Comparison of ENCODE assay signal across 11 mouse cellular contexts in genomic region chr15:77080684-77081254, GRCm38 (mm10). TPM values are rescaled to one million over a fixed set of nuclear protein-coding genes. Genes with fewer than 3 reads are reported as not detected.
DNase-seq lines count a peak whose midpoint lies in the region; ATAC-seq and TF ChIP-seq lines count a peak whose summit lies in the region.
"Had no signal": no experiment of that assay in that cellular context is flagged by ENCODE, and none has a peak within 500 bp of the region (broad histone marks: within the 10 kb centered on the region; RNA-seq: fewer than 3 reads in every experiment).

No protein-coding gene starts in this region.

- no peak for ATAC-seq in hindbrain, embryonic 14.5 days (ENCODE audit: low FRiP score)
- ATAC-seq in stomach, embryonic 15.5 days (ENCODE audit: insufficient read depth, low FRiP score, low read depth) = 0 out of 2 replicates have a peak, but pooled peaks have one; percentile 28
- ATAC-seq in stomach, postnatal 0 days (ENCODE audit: low FRiP score, low TSS enrichment) = no peak
- no peak for ATAC-seq in CD4-positive, CD25-positive, alpha-beta regulatory T cell, adult 4 months
- ATAC-seq: forebrain, postnatal 0 days had no signal

- H3K4me2 ChIP-seq in hindbrain, embryonic 14.5 days (replicated peaks) = no peak overlapping the region
- no peak overlapping the region for H3K4me2 ChIP-seq in stomach, embryonic 15.5 days
- H3K4me2 ChIP-seq in stomach, postnatal 0 days (replicated peaks; ENCODE audit: low read depth) = no peak overlapping the region

- no peak overlapping the region for H3K9ac ChIP-seq in hindbrain, embryonic 14.5 days
- no peak overlapping the region for H3K9ac ChIP-seq in stomach, embryonic 15.5 days
- no peak overlapping the region for H3K9ac ChIP-seq in stomach, postnatal 0 days (ENCODE audit: low read length)
- H3K9ac ChIP-seq: forebrain, postnatal 0 days had no signal

- H3K27ac ChIP-seq in hindbrain, embryonic 10.5 days = peak overlapping the region; percentile 59; the same call in 1 of the 2 replicates
- H3K27ac ChIP-seq in hindbrain, embryonic 14.5 days = no peak overlapping the region
- no peak overlapping the region for H3K27ac ChIP-seq in stomach, embryonic 15.5 days
- no peak overlapping the region for H3K27ac ChIP-seq in stomach, postnatal 0 days (replicated peaks)
- H3K27ac ChIP-seq in embryonic facial prominence, embryonic 10.5 days (replicated peaks) = peak overlapping the region; percentile 16; the same call in 1 of the 2 replicates

- 81% methylated on average over 14 of the region's 14 CpGs for WGBS in hindbrain, embryonic 10.5 days
- 84% methylated on average over 14 of the region's 14 CpGs for WGBS in hindbrain, embryonic 14.5 days
- WGBS in stomach, embryonic 15.5 days = 74% methylated on average over 14 of the region's 14 CpGs
- 68% methylated on average over 14 of the region's 14 CpGs for WGBS in stomach, postnatal 0 days
- 78% methylated on average over 14 of the region's 14 CpGs for WGBS in embryonic facial prominence, embryonic 10.5 days

- peaks cover 93% of the 10 kb centered on the region for H3K36me3 ChIP-seq in hindbrain, embryonic 10.5 days
- peaks cover 90% of the 10 kb centered on the region for H3K36me3 ChIP-seq in hindbrain, embryonic 14.5 days (replicated peaks; ENCODE audit: control insufficient read depth, insufficient read depth)
- peaks cover 42% of the 10 kb centered on the region for H3K36me3 ChIP-seq in stomach, embryonic 15.5 days
- peaks cover 18% of the 10 kb centered on the region for H3K36me3 ChIP-seq in stomach, postnatal 0 days (ENCODE audit: control insufficient read depth, insufficient read depth, low read length)
- H3K36me3 ChIP-seq in embryonic facial prominence, embryonic 10.5 days (replicated peaks) = peaks cover 95% of the 10 kb centered on the region

- H3K4me1 ChIP-seq in hindbrain, embryonic 10.5 days (replicated peaks) = peaks cover 15% of the 10 kb centered on the region; the same call in 1 of the 2 replicates
- H3K4me1 ChIP-seq in hindbrain, embryonic 14.5 days (replicated peaks; ENCODE audit: control insufficient read depth, insufficient read depth, low read length) = no peaks in the 10 kb centered on the region
- 0 out of 2 replicates have a peak, but pooled peaks cover 3% of the 10 kb centered on the region for H3K4me1 ChIP-seq in stomach, embryonic 15.5 days
- no peaks in the 10 kb centered on the region for H3K4me1 ChIP-seq in stomach, postnatal 0 days (replicated peaks; ENCODE audit: control insufficient read depth, insufficient read depth)
- H3K4me1 ChIP-seq in embryonic facial prominence, embryonic 10.5 days = peaks cover 23% of the 10 kb centered on the region

- DNase-seq in hindbrain, embryonic 10.5 days (ENCODE audit: low spot score) = no peak
- DNase-seq in hindbrain, embryonic 14.5 days (ENCODE audit: low spot score) = no peak
- DNase-seq in stomach, postnatal 0 days (ENCODE audit: low spot score) = no peak
- DNase-seq in embryonic facial prominence, embryonic 10.5 days (ENCODE audit: low spot score) = no peak
- DNase-seq in spleen, postnatal 14 days (ENCODE audit: low spot score in 2 of 2) = no peak
- DNase-seq: forebrain, postnatal 0 days; layer of hippocampus, postnatal 36 days; right cerebral cortex, postnatal 25 days had no signal

- H3K27me3 ChIP-seq in hindbrain, embryonic 10.5 days (ENCODE audit: insufficient read depth, poor library complexity, severe bottlenecking) = no peaks in the 10 kb centered on the region
- H3K27me3 ChIP-seq in hindbrain, embryonic 14.5 days (ENCODE audit: control insufficient read depth, insufficient read depth, low read length) = no peaks in the 10 kb centered on the region
- no peaks in the 10 kb centered on the region for H3K27me3 ChIP-seq in stomach, embryonic 15.5 days (replicated peaks)
- H3K27me3 ChIP-seq in stomach, postnatal 0 days (ENCODE audit: control insufficient read depth, insufficient read depth, low read length) = no peaks in the 10 kb centered on the region
- H3K27me3 ChIP-seq in embryonic facial prominence, embryonic 10.5 days (replicated peaks; ENCODE audit: low read depth, poor library complexity, severe bottlenecking) = no peaks in the 10 kb centered on the region

- no peaks in the 10 kb centered on the region for H3K9me3 ChIP-seq in hindbrain, embryonic 10.5 days
- no peaks in the 10 kb centered on the region for H3K9me3 ChIP-seq in hindbrain, embryonic 14.5 days (ENCODE audit: control insufficient read depth, low read length)
- no peaks in the 10 kb centered on the region for H3K9me3 ChIP-seq in stomach, embryonic 15.5 days
- no peaks in the 10 kb centered on the region for H3K9me3 ChIP-seq in stomach, postnatal 0 days (ENCODE audit: control insufficient read depth, low read length)
- H3K9me3 ChIP-seq in embryonic facial prominence, embryonic 10.5 days = no peaks in the 10 kb centered on the region

- no peak for TF ChIP-seq EP300 in stomach, postnatal 0 days (optimal IDR thresholded peaks at IDR 0.05)

- no peak for TF ChIP-seq CTCF in stomach, postnatal 0 days (IDR thresholded peaks at IDR 0.05; ENCODE audit: low read depth)

- no peak overlapping the region for H3K4me3 ChIP-seq in hindbrain, embryonic 10.5 days
- H3K4me3 ChIP-seq in hindbrain, embryonic 14.5 days (replicated peaks; ENCODE audit: low read length) = no peak overlapping the region
- H3K4me3 ChIP-seq in stomach, embryonic 15.5 days (replicated peaks) = no peak overlapping the region
- H3K4me3 ChIP-seq in stomach, postnatal 0 days (ENCODE audit: low read depth, low read length) = no peak overlapping the region
- no peak overlapping the region for H3K4me3 ChIP-seq in embryonic facial prominence, embryonic 10.5 days

RNA-seq across cellular contexts. Expression of gene Mb, which starts 30.3 kb away (rescaled TPM):
- polyA plus RNA-seq in hindbrain, embryonic 10.5 days (2016; fragmentation: Nextera tagmentation; extraction: Ambion mirVana) = 0.63 TPM in 1 of 2 replicates, not detected in the other
- 0.51 and 0.55 TPM in 2 replicates for polyA plus RNA-seq in hindbrain, embryonic 14.5 days (2014; fragmentation: Nextera tagmentation; extraction: Ambion mirVana)
- polyA plus RNA-seq in stomach, embryonic 15.5 days (2015; fragmentation: Nextera tagmentation; extraction: Ambion mirVana) = 1.1 and 1.3 TPM in 2 replicates
- polyA plus RNA-seq in stomach, postnatal 0 days (2015; fragmentation: Nextera tagmentation; extraction: Ambion mirVana) = 0.91 and 1.1 TPM in 2 replicates
- polyA plus RNA-seq in embryonic facial prominence, embryonic 10.5 days (2016; fragmentation: Nextera tagmentation; extraction: Ambion mirVana) = 0.72 and 0.86 TPM in 2 replicates
- not detected for polyA plus RNA-seq in CD4-positive, CD25-positive, alpha-beta regulatory T cell, adult 4 months (2017; shearing (Covaris generic))

RNA-seq across cellular contexts. Expression of gene Apol6, which starts 36.2 kb away (rescaled TPM):
- polyA plus RNA-seq in hindbrain, embryonic 10.5 days (2016; fragmentation: Nextera tagmentation; extraction: Ambion mirVana) = 0.06 TPM in 1 of 2 replicates, not detected in the other
- not detected in 2 replicates for polyA plus RNA-seq in hindbrain, embryonic 14.5 days (2014; fragmentation: Nextera tagmentation; extraction: Ambion mirVana)
- polyA plus RNA-seq in stomach, embryonic 15.5 days (2015; fragmentation: Nextera tagmentation; extraction: Ambion mirVana) = not detected in 2 replicates
- 0.25 and 0.51 TPM in 2 replicates for polyA plus RNA-seq in stomach, postnatal 0 days (2015; fragmentation: Nextera tagmentation; extraction: Ambion mirVana)
- 0.07 and 0.16 TPM in 2 replicates for polyA plus RNA-seq in embryonic facial prominence, embryonic 10.5 days (2016; fragmentation: Nextera tagmentation; extraction: Ambion mirVana)
- polyA plus RNA-seq in CD4-positive, CD25-positive, alpha-beta regulatory T cell, adult 4 months (2017; shearing (Covaris generic)) = not detected
- polyA plus RNA-seq: forebrain, postnatal 0 days; neural tube, embryonic 11.5 days had no signal

Comparison
In these comparisons a context has a peak if more than half of its experiments do, and no peak if none do; other contexts are left out.
1. H3K27ac ChIP-seq: peak in hindbrain, embryonic 10.5 days (single experiment) and embryonic facial prominence, embryonic 10.5 days (single experiment); none in hindbrain, embryonic 14.5 days (single experiment), stomach, embryonic 15.5 days (single experiment) and stomach, postnatal 0 days (single experiment).